Mouse (Mus musculus): Measurements from ENCODE around the gene Ranbp10. TPM values are rescaled to one million over a fixed set of nuclear protein-coding genes. Genes with fewer than 3 reads are reported as not detected.

Ranbp10 gene
- polyA plus RNA-seq, 1 experiment from 2014 or later = 12.5 TPM

DNA sequence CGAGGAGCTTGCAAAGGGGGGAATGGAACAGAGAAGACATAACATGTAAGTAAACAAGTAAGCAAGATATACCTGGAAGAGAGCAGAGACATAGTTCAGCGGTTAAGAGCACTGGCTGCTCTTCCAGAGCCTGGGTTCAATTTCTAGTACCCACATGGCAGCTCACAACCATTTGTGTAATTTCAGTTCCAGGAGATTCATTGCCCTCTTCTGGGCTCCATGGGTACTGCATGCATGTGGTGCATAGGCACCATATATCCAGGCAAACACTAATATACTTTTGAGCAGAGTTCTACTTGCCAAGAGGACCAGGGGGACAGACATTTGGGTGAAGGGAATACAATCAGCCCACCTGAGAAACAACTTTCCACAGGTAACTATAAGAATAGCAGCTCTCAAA is 38.9 kb downstream of the Ranbp10 start:
- H3K9ac ChIP-seq = no peak overlapping the region
- H3K9me3 ChIP-seq (replicated peaks) = no peaks in the 10 kb centered on the region
- WGBS = 90% methylated on average over 2 of the region's 2 CpGs
- H3K27ac ChIP-seq (replicated peaks) = no peak overlapping the region
- no peak for ATAC-seq (ENCODE audit: insufficient number of reproducible peaks, low FRiP score, low TSS enrichment, low read depth)
- peaks cover 28% of the 10 kb centered on the region for H3K36me3 ChIP-seq
- no peaks in the 10 kb centered on the region for H3K27me3 ChIP-seq
- 0 out of 2 replicates have a peak, but pooled peaks cover under 1% of the 10 kb centered on the region for H3K4me1 ChIP-seq
- no peak overlapping the region for H3K4me3 ChIP-seq (replicated peaks)
- H3K4me2 ChIP-seq (replicated peaks) = no peak overlapping the region

DNA sequence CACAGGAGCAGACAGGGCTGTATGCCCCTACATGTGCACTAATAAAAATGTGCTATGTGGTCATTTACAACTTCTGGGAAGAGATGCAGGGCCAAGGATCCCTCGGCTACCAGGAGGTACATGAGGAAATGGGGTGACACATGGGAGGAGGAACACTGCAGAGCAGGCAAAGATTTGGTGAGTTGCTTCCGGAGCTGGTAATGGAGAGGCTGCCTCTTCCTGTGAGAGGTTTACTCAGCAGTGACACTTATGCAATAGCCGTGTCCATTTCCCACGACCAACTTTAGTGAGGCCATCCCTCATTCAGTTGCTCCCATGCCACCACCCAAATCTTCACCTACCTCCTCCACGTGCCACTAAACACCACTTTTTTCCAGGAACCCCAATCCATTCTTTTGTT is 46.9 kb downstream of the Ranbp10 start:
- Histone ChIP-seq H3K36me3 (peaks cover 71% of the 10 kb centered on the region), H3K4me2 (replicated peaks) (no peak overlapping the region), H3K27me3 (no peaks in the 10 kb centered on the region), H3K27ac (replicated peaks) (no peak overlapping the region), H3K9ac (no peak overlapping the region), H3K4me3 (replicated peaks) (no peak overlapping the region), H3K4me1 (no peaks in the 10 kb centered on the region), H3K9me3 (replicated peaks) (no peaks in the 10 kb centered on the region)
- no peak for ATAC-seq (ENCODE audit: insufficient number of reproducible peaks, low FRiP score, low TSS enrichment, low read depth)
- 87% methylated on average over 5 of the region's 5 CpGs for WGBS

DNA sequence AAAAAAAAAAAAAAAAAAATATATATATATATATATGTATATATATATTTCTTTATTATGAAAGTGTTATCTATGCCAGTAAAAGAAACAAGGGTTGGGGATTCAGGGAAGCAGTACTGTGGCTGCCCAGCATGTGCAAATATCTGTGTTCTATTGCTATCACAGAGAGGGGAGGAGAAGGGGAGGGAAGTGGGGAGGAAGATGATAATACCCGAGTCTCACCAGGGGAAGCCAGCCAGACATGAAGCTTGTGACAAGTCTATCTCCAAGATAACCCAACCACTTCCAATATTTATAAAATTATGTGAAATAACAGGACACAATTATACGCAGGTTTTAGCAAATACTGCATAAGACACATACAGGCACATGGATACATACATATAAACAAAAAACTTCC is 49.3 kb downstream of the Ranbp10 start:
- Histone ChIP-seq H3K9me3 (replicated peaks) (no peaks in the 10 kb centered on the region), H3K4me3 (replicated peaks) (no peak overlapping the region), H3K4me1 (no peaks in the 10 kb centered on the region), H3K27ac (replicated peaks) (no peak overlapping the region), H3K36me3 (peaks cover 84% of the 10 kb centered on the region), H3K4me2 (replicated peaks) (no peak overlapping the region), H3K9ac (no peak overlapping the region), H3K27me3 (no peaks in the 10 kb centered on the region)
- 84% methylated on average over 2 of the region's 2 CpGs for WGBS
- no peak for ATAC-seq (ENCODE audit: insufficient number of reproducible peaks, low FRiP score, low TSS enrichment, low read depth)

DNA sequence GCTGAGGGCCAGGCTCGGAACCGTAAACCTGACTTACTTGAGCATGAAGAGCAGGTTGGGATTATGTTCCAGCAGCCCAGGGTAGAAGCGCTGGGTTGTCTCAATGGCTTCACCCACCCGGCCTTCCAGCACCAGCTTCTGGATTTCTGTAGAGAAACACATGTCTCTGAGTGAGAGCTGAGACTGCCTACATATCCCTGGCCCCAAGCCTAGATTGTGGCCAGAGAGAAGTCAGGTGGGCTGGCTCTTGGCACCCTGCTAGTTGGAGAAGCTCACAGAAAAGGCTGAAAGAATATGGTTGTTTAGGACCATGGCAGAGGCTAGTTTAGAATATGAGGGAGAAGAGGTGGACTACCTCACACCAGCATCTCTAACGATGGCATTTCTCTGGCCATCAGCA is 52.7 kb downstream of the Ranbp10 start:
- Histone ChIP-seq H3K4me1 (no peaks in the 10 kb centered on the region), H3K9me3 (replicated peaks) (no peaks in the 10 kb centered on the region), H3K4me2 (replicated peaks) (no peak overlapping the region), H3K9ac (no peak overlapping the region), H3K4me3 (replicated peaks) (no peak overlapping the region), H3K27ac (replicated peaks) (no peak overlapping the region), H3K36me3 (peaks cover 85% of the 10 kb centered on the region), H3K27me3 (no peaks in the 10 kb centered on the region)
- WGBS = 95% methylated on average over 5 of the region's 5 CpGs
- no peak for ATAC-seq (ENCODE audit: insufficient number of reproducible peaks, low FRiP score, low TSS enrichment, low read depth)

DNA sequence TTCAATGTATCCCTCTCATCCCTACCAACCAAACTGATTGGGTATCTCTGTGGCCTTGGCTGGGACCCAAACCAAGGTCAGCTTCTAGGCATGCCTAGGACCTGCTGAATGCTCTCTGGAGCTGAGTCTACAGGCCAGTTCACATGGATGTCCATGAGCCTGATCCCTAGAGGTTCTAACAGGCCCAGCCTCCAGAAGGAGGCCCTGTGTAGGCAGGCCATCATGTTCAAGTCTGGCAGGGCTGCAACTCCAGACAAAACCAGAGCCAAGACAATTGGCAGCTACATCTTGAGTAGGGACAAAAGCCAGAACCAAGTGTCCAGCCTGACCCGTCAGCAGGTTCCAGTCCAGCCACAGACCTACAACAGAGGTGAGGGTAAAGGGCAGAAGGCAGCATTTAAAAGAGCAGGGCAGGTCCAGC is 53.7 kb downstream of the Ranbp10 start:
- H3K4me2 ChIP-seq (replicated peaks) = no peak overlapping the region
- H3K4me1 ChIP-seq = no peaks in the 10 kb centered on the region
- ATAC-seq (ENCODE audit: insufficient number of reproducible peaks, low FRiP score, low TSS enrichment, low read depth) = no peak
- no peak overlapping the region for H3K4me3 ChIP-seq (replicated peaks)
- no peaks in the 10 kb centered on the region for H3K9me3 ChIP-seq (replicated peaks)
- peaks cover 85% of the 10 kb centered on the region for H3K36me3 ChIP-seq
- 96% methylated on average over 1 of the region's 1 CpGs for WGBS
- H3K9ac ChIP-seq = no peak overlapping the region
- H3K27me3 ChIP-seq = no peaks in the 10 kb centered on the region
- H3K27ac ChIP-seq (replicated peaks) = no peak overlapping the region

GRCm38 (mm10) chr8:105771398-105772175 is 55.6 kb downstream of the Ranbp10 start:
- Histone ChIP-seq H3K4me1 (no peaks in the 10 kb centered on the region), H3K4me3 (replicated peaks) (no peak overlapping the region), H3K27ac (replicated peaks) (no peak overlapping the region), H3K4me2 (replicated peaks) (no peak overlapping the region), H3K9me3 (replicated peaks) (no peaks in the 10 kb centered on the region), H3K27me3 (no peaks in the 10 kb centered on the region), H3K36me3 (peaks cover 80% of the 10 kb centered on the region), H3K9ac (no peak overlapping the region)
- no peak for ATAC-seq (ENCODE audit: insufficient number of reproducible peaks, low FRiP score, low TSS enrichment, low read depth)
- WGBS = 95% methylated on average over 12 of the region's 12 CpGs

DNA sequence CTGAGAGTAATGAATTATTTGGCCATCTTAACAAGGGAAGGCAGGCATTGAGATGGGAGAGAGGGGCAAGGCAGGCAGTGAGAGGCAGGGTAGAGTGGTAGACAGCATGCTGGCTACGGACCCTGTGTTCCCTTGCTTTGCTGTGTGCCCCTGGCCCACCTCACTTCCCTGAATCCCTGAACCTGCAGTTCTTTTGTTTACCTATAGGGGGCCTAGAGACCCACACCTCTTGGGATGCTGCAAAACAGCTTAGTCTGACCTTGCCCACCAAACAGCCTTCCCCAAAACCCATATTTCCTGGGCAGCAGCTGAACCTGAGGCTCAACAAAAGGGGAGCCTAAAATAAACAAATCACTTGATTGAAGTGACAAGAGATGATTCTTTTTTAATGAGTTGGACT is 56.5 kb downstream of the Ranbp10 start:
- Histone ChIP-seq H3K4me3 (replicated peaks) (no peak overlapping the region), H3K4me1 (no peaks in the 10 kb centered on the region), H3K9me3 (replicated peaks) (no peaks in the 10 kb centered on the region), H3K9ac (no peak overlapping the region), H3K27me3 (no peaks in the 10 kb centered on the region), H3K27ac (replicated peaks) (no peak overlapping the region), H3K36me3 (peaks cover 71% of the 10 kb centered on the region), H3K4me2 (replicated peaks) (no peak overlapping the region)
- WGBS = 89% methylated on average over 1 of the region's 1 CpGs
- ATAC-seq (ENCODE audit: insufficient number of reproducible peaks, low FRiP score, low TSS enrichment, low read depth) = no peak

DNA sequence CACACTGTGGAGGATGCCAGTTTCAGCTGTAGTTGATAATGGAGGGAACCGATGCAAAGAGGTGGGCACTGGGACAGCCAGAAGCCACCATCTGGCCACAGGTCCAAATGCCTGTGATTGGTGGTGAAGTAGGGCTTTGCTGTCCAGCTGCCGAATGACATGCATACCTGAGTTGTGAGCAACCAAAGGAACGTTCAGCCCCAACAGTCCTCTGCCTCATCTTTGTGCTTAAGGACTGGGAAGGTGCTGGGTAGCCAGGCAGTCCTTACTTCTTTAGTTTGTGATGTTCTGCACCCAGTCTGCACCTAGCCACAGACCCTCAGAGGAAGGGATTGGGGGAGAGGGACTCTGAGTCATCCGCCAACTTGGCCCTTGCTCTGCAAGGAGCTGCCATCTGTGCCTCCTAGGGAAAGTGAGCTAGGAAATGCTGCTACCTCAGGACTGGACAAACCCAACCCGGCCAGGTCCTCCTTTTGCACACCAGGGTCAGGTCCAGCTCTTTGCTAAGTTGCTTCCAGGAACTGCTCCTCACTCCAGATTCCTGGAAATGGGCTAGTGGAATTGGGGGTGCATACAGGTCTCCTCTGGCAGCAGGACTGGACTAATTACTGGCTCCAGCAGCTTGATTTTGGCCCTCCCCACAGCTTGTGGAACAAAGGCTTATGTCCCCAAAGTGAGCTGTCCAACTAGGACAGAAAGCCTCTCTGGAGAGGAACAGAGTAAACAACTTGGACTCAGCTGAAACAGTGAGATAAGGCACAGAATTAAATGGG is 58.5 kb downstream of the Ranbp10 start:
- no peaks in the 10 kb centered on the region for H3K4me1 ChIP-seq
- no peak overlapping the region for H3K4me3 ChIP-seq (replicated peaks)
- ATAC-seq (ENCODE audit: insufficient number of reproducible peaks, low FRiP score, low TSS enrichment, low read depth) = no peak
- H3K9ac ChIP-seq = no peak overlapping the region
- WGBS = 88% methylated on average over 5 of the region's 5 CpGs
- no peaks in the 10 kb centered on the region for H3K9me3 ChIP-seq (replicated peaks)
- no peak overlapping the region for H3K27ac ChIP-seq (replicated peaks)
- no peaks in the 10 kb centered on the region for H3K27me3 ChIP-seq
- no peak overlapping the region for H3K4me2 ChIP-seq (replicated peaks)
- peaks cover 53% of the 10 kb centered on the region for H3K36me3 ChIP-seq

DNA sequence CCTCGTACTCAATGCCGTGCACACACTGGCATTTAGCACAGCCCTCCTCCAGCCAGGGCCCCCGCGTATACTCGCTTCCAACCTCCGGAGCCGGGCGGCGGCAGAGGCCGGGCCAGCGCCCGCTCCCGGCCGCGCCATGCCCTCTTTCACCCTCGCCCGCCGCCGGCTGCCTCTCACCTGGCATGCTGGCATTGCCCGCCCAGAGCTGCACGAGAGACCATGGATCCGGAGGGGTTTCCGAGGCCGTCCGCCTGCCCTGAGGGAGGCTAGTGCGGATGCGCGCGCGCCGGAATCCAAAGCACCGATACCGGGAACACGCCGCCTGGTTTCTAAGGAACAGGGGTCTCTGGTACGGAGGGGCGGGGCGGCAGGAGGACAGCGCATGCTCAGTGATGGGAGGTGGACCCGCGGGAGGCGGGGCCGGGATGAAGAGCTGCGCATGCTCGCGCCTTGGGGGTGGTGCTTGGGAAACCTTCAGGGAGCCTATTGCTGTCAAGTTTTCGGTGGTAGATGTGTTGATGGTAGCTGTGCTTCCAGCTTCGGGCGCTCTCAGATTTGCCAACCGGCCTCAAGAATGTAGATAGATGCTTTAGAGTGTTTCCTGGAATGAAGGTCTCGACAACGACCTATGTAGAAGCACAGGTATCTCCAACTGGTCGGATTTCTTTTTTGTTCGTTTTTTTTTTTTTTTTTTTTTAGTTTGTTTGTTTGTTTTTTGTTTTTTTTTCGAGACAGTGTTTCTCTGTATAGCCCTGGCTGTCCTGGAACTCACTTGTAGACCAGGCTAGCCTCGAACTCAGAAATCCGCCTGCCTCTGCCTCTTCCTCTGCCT is 68.7 kb downstream of the Ranbp10 start, which contains the start of gene Gfod2:
Gene Gfod2, minus strand, starts transcription at position 388 of the 832 bp plus-strand sequence.
- peak within 1 kb of the TSS; percentile 69 for H3K4me2 ChIP-seq (replicated peaks)
- H3K27ac ChIP-seq (replicated peaks) = peak within 1 kb of the TSS; percentile 86
- peak; percentile 97 for ATAC-seq (ENCODE audit: insufficient number of reproducible peaks, low FRiP score, low TSS enrichment, low read depth)
- H3K4me1 ChIP-seq = peaks cover 10% of the 10 kb centered on the region
- H3K4me3 ChIP-seq (replicated peaks) = peak within 1 kb of the TSS; percentile 99
- no peaks in the 10 kb centered on the region for H3K36me3 ChIP-seq
- H3K9me3 ChIP-seq (replicated peaks) = no peaks in the 10 kb centered on the region
- H3K9ac ChIP-seq = peak within 1 kb of the TSS; percentile 80
- 3% methylated on average over 57 of the region's 57 CpGs for WGBS
- no peaks in the 10 kb centered on the region for H3K27me3 ChIP-seq

GRCm38 (mm10) chr8:105757796-105758276 is 69.3 kb downstream of the Ranbp10 start:
- Histone ChIP-seq H3K9me3 (replicated peaks) (no peaks in the 10 kb centered on the region), H3K27ac (replicated peaks) (peak overlapping the region; percentile 86)
- 3% methylated on average over 12 of the region's 12 CpGs for WGBS

DNA sequence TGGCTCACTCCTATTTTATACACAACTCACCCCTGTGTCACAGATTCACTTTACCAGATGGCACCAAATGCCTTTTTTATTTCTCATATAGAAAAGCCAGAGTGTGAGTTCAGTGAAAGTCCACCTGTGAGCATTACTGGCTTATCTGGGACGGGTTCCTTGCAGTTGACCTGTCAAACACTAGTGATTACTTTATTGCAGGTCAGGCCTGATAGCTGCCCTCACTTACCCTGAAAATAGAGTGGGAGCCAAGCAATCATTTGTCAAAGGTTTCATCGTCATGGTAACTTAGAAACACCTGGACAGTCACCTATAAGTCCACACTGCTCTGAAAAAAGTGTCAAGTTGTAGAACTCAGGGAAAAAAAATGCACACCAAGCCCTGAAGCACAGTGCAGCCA is 72.5 kb downstream of the Ranbp10 start:
- WGBS = 86% methylated on average over 2 of the region's 2 CpGs
- Histone ChIP-seq H3K4me2 (replicated peaks) (no peak overlapping the region), H3K27ac (replicated peaks) (no peak overlapping the region; the same call in 1 of the 2 replicates), H3K36me3 (no peaks in the 10 kb centered on the region), H3K9ac (no peak overlapping the region), H3K4me1 (peaks cover 18% of the 10 kb centered on the region), H3K9me3 (replicated peaks) (no peaks in the 10 kb centered on the region), H3K4me3 (replicated peaks) (no peak overlapping the region), H3K27me3 (no peaks in the 10 kb centered on the region)
- no peak for ATAC-seq (ENCODE audit: insufficient number of reproducible peaks, low FRiP score, low TSS enrichment, low read depth)

More at GRCm38 (mm10) chr8:105757796-105758276, 69.3 kb downstream of the Ranbp10 start:
- Histone ChIP-seq H3K9ac (peak overlapping the region; percentile 80), H3K27me3 (no peaks in the 10 kb centered on the region), H3K4me1 (peaks cover 10% of the 10 kb centered on the region), H3K4me3 (replicated peaks) (peak overlapping the region; percentile 99), H3K4me2 (replicated peaks) (peak overlapping the region; percentile 69), H3K36me3 (no peaks in the 10 kb centered on the region)
- ATAC-seq (ENCODE audit: insufficient number of reproducible peaks, low FRiP score, low TSS enrichment, low read depth) = 0 out of 2 replicates have a peak, but pooled peaks have one; percentile 26
